Mouse (Mus musculus) neural tube, embryonic 13.5 days (tissue): ENCODE measurements around the gene Fibcd1. TPM values are rescaled to one million over a fixed set of nuclear protein-coding genes. Genes with fewer than 3 reads are reported as not detected.

Source experiments
- ATAC-seq: fragments of 200-750 bp; cut with Nextera tagmentation; 2 replicates; pipeline ENCODE4 v1.8.0; 2017; ENCODE audit warnings: low read depth, mild to moderate bottlenecking, moderate TSS enrichment, moderate library complexity
- H3K27ac ChIP-seq: fragments of 300-500 bp; sonication (generic); replicated peaks from 2 replicates; pipeline ENCODE4 v1.5.1; 2015; ENCODE audit warnings: moderate library complexity, mild to moderate bottlenecking, inconsistent platforms
- H3K27me3 ChIP-seq: fragments of 300-500 bp; sonication (generic); 2 replicates; pipeline ENCODE4 v1.6.1; 2015; ENCODE audit warnings: mild to moderate bottlenecking, inconsistent platforms
- H3K36me3 ChIP-seq: fragments of 300-500 bp; sonication (generic); 2 replicates; pipeline ENCODE4 v1.6.1; 2015; ENCODE audit warnings: mild to moderate bottlenecking, inconsistent platforms
- H3K4me1 ChIP-seq: fragments of 300-500 bp; sonication (generic); replicated peaks from 2 replicates; pipeline ENCODE4 v1.6.1; 2015; ENCODE audit warnings: inconsistent platforms
- H3K4me2 ChIP-seq: fragments of 300-500 bp; sonication (generic); 2 replicates; pipeline ENCODE4 v1.6.1; 2015; ENCODE audit warnings: inconsistent platforms, mild to moderate bottlenecking, moderate library complexity
- H3K4me3 ChIP-seq: fragments of 300-500 bp; sonication (generic); 2 replicates; pipeline ENCODE4 v1.5.1; 2015; ENCODE audit warnings: mild to moderate bottlenecking, inconsistent platforms
- H3K9ac ChIP-seq: fragments of 300-500 bp; sonication (generic); 2 replicates; pipeline ENCODE4 v1.6.1; 2015; ENCODE audit warnings: moderate library complexity, mild to moderate bottlenecking, inconsistent platforms
- H3K9me3 ChIP-seq: fragments of 300-500 bp; sonication (generic); 2 replicates; pipeline ENCODE4 v1.6.1; 2016; ENCODE audit warnings: inconsistent platforms
- whole genome bisulfite sequencing: fragments of 180-500 bp; shearing (Covaris S2); methylation state at CpG from one replicate; pipeline ENCODE4 v1.1.7; 2015; 5-methylcytosine and 5-hydroxymethylcytosine counted together
- polyA plus RNA-seq: library from polyadenylated mRNA; unstranded; fragments of >200 nt; fragmentation: Nextera tagmentation; extraction: Ambion mirVana; gene quantifications from 2 replicates; pipeline ENCODE4 v1.2.1, GENCODE M21; 2015

Gene Fibcd1
- polyA plus RNA-seq, 1 experiment from 2014 or later, result 3.1 TPM

DNA sequence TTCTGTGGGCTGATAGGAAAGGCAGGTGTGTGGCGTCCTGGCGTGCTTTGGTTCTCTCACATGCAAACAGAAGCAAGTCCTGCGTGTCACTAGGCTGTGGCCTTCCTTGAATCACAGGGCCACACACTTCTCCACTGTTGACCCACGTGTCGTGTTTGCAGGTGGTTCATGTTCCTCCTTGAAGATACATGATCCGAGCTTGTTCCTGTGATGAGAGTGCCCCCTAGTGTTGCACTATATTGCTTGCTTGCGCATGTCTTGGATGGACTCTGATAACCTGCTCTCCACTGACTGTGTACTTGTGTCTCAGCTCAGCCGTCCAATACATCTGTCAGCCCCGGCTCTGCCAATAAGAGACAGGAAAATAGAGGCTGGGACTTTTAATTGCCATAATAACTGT lies 60.7 kb downstream of the Fibcd1 start:
- Histone ChIP-seq H3K4me1 (peaks cover 14% of the 10 kb centered on the region; the same call in 1 of the 2 replicates), H3K27me3 (no peaks in the 10 kb centered on the region), H3K9ac (no peak overlapping the region), H3K9me3 (no peaks in the 10 kb centered on the region), H3K36me3 (peaks cover 73% of the 10 kb centered on the region), H3K4me3 (no peak overlapping the region), H3K4me2 (no peak overlapping the region), H3K27ac (no peak overlapping the region)
- WGBS, result 49% methylated on average over 9 of the region's 9 CpGs
- ATAC-seq, result peak; percentile 55; the same call in 1 of the 2 replicates

DNA sequence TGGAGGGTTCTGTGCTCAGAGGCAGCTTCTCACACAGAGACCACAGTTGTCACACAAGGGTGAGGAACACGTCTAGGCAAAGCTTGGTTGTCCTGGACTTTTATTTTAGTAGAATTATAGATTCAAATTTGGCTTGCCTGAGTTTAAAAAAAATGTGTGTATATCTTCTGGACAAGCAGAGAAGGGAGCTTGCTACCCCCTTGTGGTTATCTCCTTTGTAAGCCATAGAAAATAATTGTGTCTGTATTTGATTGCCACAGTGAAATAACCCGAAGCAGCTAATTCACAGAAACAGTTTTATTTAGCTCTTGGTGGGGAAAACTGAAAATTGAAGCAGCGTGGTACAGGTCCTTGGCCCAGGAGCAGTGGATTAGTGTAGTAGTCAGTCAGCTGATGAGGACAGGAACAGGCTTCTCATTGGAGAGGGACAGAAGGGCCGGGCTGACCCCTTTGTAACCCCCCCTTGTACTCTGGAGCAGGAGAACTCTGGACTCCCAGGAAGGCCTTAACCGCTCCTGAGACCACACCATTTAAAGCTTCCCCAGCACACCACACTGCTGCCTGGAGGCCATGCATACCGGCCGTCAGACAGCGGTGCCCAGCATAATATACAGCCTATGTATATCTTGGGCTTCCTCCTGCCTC lies 62.7 kb downstream of the Fibcd1 start:
- H3K36me3 ChIP-seq, result peaks cover 78% of the 10 kb centered on the region
- H3K27me3 ChIP-seq, result no peaks in the 10 kb centered on the region
- H3K9ac ChIP-seq, result peak overlapping the region; percentile 31; the same call in 1 of the 2 replicates
- 60% methylated on average over 8 of the region's 8 CpGs for WGBS
- H3K9me3 ChIP-seq, result no peaks in the 10 kb centered on the region
- H3K4me1 ChIP-seq, result peaks cover 14% of the 10 kb centered on the region; the same call in 1 of the 2 replicates
- H3K27ac ChIP-seq, result no peak overlapping the region; the same call in 1 of the 2 replicates
- no peak overlapping the region for H3K4me2 ChIP-seq
- ATAC-seq, result no peak
- no peak overlapping the region for H3K4me3 ChIP-seq

DNA sequence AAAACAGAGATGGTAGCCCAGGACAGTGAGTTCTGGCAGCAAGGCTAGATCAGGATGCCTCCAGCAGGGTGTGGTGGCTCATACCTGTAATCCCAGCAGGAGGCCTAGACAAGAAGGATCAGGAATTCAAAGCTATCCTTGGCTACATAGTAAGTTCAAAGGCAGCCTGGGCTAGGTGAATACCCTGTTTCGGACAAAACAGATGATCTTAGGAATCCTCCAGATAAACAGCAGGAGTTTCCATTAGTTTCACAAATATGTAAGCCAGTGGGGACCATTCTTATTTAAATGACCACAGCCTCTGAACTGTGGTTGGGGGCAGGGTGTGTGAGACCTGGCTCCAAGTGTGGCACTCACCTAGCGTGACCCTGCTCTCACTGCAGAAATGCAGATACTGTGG lies 66.5 kb downstream of the Fibcd1 start:
- 94% methylated on average over 2 of the region's 2 CpGs for WGBS
- peaks cover 53% of the 10 kb centered on the region for H3K36me3 ChIP-seq
- H3K4me3 ChIP-seq, result no peak overlapping the region
- H3K9ac ChIP-seq, result no peak overlapping the region
- H3K9me3 ChIP-seq, result no peaks in the 10 kb centered on the region
- H3K4me2 ChIP-seq, result no peak overlapping the region
- no peaks in the 10 kb centered on the region for H3K27me3 ChIP-seq
- H3K27ac ChIP-seq, result no peak overlapping the region
- peaks cover 14% of the 10 kb centered on the region; the same call in 1 of the 2 replicates for H3K4me1 ChIP-seq
- ATAC-seq, result no peak

DNA sequence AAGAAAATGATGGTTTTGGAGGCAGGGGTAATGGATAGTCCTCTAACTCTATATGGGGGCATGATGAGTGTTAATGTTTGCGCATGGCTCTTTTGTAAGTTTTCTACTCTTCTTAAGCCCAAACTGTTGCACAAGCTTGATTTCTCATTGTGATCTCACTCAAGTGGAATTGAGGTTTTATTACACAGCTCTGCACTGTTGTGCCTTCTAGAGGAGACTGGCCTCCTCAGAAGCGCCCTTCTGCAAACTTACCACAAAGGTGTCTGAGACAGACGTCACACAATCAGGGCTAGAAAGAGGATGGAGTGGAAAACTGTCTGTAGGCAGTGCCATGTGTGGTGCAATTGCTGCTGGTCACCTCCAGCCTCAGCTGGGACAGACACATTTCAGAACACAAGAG lies 69.3 kb downstream of the Fibcd1 start:
- no peak overlapping the region for H3K4me3 ChIP-seq
- no peaks in the 10 kb centered on the region for H3K9me3 ChIP-seq
- H3K4me1 ChIP-seq, result peaks cover 16% of the 10 kb centered on the region
- no peak overlapping the region for H3K4me2 ChIP-seq
- peaks cover 35% of the 10 kb centered on the region for H3K36me3 ChIP-seq
- no peaks in the 10 kb centered on the region for H3K27me3 ChIP-seq
- H3K9ac ChIP-seq, result no peak overlapping the region
- ATAC-seq, result no peak
- H3K27ac ChIP-seq, result no peak overlapping the region
- 94% methylated on average over 3 of the region's 3 CpGs for WGBS

DNA sequence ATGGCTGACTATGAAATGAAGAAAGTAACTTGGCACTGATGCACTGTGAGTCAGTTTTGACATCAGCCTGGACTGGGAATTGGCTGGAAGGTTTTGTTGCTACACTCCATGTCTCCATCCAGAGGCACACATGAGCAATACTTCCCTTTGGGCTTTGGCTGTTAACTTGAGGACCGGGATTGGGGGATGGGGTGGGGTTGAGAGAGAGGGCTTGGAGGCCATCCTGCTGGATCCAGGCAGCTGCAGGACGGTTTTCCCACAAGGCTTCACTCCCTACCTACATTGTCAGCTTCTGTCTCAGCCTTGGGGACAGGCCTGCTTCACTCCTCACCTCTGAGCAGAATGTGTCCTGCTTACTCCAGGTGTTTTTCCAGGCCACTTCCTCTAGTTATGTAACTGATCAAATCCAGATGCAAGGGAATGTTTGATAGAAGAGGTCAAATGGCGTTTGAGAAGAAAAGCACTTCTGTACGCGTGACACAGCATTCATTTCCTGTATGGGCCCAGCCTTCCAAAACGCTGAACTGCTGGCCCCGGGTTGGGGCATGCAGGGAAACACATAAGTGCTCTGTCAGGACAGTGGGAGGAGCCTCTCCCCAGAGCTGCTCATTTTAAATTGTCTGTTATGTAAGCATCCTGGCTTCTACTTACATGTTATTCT lies 74.9 kb downstream of the Fibcd1 start:
- H3K4me2 ChIP-seq, result no peak overlapping the region
- H3K27me3 ChIP-seq, result no peaks in the 10 kb centered on the region
- no peak overlapping the region for H3K9ac ChIP-seq
- ATAC-seq, result no peak
- no peak overlapping the region for H3K4me3 ChIP-seq
- peak overlapping the region; percentile 70; the same call in 1 of the 2 replicates for H3K27ac ChIP-seq
- no peaks in the 10 kb centered on the region for H3K9me3 ChIP-seq
- 48% methylated on average over 7 of the region's 7 CpGs for WGBS
- peaks cover 64% of the 10 kb centered on the region for H3K4me1 ChIP-seq
- H3K36me3 ChIP-seq, result no peaks in the 10 kb centered on the region

DNA sequence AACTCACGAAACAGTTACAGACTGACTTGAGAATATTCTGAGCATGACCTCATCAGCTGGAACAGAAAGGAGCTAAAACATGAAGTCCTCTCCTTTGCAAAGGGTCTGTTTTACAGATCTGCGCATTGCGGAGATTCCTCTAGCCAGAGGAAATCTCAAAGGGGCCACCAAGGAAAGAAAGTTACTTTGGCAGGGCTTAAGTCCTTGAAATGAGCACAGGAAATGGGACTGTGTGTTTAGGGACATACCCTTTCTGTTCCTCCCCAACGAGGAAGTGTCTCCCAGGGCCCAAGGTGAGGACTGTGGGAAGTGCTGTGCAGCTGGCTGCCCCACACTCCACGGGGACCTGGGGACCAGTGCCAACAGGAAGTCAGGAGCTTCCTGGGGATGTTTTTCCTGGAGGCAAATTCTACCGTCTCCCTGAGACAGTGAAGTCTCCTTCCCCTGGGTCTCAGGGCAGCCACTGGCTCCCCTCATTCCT lies 76.1 kb downstream of the Fibcd1 start:
- peak overlapping the region; percentile 70 for H3K27ac ChIP-seq
- 33% methylated on average over 6 of the region's 6 CpGs for WGBS
- no peak for ATAC-seq

DNA sequence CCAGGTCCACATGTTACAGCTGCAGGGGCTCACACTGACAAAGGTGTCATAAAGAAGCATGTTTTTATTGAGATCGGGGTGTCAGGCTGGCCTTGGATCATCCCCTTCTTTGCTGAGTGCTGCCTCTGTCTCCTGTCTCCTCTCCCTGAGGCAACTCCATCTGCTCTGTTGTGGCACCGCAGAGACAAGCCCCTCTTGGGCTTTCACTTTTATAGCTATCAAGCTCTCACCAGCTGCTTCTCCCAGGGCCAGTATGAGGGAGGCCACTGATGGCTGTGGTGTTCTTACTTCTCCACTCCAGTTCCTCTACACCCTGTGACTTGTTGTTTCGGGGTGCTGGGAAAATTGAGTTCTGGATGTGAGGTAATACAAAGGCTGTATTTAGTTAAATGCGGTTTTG lies 76.7 kb downstream of the Fibcd1 start:
- Histone ChIP-seq H3K4me1 (peaks cover 67% of the 10 kb centered on the region), H3K9me3 (no peaks in the 10 kb centered on the region), H3K36me3 (no peaks in the 10 kb centered on the region), H3K9ac (peak overlapping the region; percentile 43; the same call in 1 of the 2 replicates), H3K4me2 (peak overlapping the region; percentile 28), H3K27me3 (no peaks in the 10 kb centered on the region), H3K4me3 (no peak overlapping the region), H3K27ac (peak overlapping the region; percentile 70)
- WGBS, result 38% methylated on average over 4 of the region's 4 CpGs
- ATAC-seq, result no peak; the same call in 1 of the 2 replicates

More for the DNA sequence above, 76.1 kb downstream of the Fibcd1 start:
- Histone ChIP-seq H3K9ac (0 out of 2 replicates have a peak overlapping the region, but pooled peaks have one; percentile 31), H3K9me3 (no peaks in the 10 kb centered on the region), H3K4me3 (no peak overlapping the region), H3K27me3 (no peaks in the 10 kb centered on the region), H3K36me3 (no peaks in the 10 kb centered on the region), H3K4me1 (peaks cover 67% of the 10 kb centered on the region), H3K4me2 (peak overlapping the region; percentile 28)

DNA sequence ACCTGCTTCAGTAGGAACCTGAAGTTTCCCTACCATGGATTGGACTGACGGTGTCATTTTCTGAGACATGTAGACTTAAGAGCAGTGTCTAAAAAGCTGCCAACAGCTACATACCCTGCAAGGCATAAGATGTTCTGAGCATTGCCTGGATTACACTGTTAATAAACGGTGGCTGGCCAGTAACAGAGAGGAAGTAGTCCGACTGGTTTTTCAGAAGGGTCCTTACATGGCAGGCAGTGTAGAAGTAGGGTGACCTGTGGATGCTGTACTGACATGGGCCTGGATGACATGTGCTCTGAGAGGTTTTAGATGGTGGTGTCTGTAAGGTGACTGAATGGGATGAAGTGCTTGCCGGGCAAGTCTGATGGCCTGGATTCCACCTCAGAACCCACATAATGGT lies 78.0 kb downstream of the Fibcd1 start:
- no peaks in the 10 kb centered on the region for H3K36me3 ChIP-seq
- H3K4me1 ChIP-seq, result peaks cover 74% of the 10 kb centered on the region
- H3K27ac ChIP-seq, result no peak overlapping the region
- no peaks in the 10 kb centered on the region for H3K27me3 ChIP-seq
- H3K4me3 ChIP-seq, result no peak overlapping the region
- 84% methylated on average over 4 of the region's 4 CpGs for WGBS
- H3K4me2 ChIP-seq, result no peak overlapping the region
- H3K9me3 ChIP-seq, result no peaks in the 10 kb centered on the region
- no peak overlapping the region for H3K9ac ChIP-seq
- ATAC-seq, result no peak

DNA sequence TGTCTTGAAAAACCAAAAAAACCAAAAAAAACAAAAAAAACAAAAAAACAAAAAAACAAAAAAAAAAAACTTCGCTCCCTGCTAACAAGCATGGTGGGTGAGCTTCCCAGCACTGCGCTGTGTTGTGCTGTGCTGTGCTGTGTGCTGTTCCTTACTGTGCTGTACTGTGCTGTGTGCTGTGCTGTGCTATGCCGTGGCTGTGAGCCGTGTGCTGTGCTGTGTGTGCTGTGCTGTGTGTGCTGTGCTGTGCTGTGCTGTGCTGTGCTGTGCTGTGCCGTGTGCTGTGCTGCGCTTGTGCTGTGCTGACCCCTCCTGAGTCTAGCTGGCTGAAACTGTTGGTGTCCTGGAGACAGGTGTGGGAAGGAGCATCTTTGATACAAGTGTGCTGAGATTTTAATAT lies 78.7 kb downstream of the Fibcd1 start:
- H3K4me2 ChIP-seq, result no peak overlapping the region
- H3K27ac ChIP-seq, result no peak overlapping the region
- H3K27me3 ChIP-seq, result no peaks in the 10 kb centered on the region
- no peaks in the 10 kb centered on the region for H3K9me3 ChIP-seq
- peaks cover 74% of the 10 kb centered on the region for H3K4me1 ChIP-seq
- no peak overlapping the region for H3K9ac ChIP-seq
- H3K4me3 ChIP-seq, result no peak overlapping the region
- 94% methylated on average over 6 of the region's 6 CpGs for WGBS
- no peaks in the 10 kb centered on the region for H3K36me3 ChIP-seq
- ATAC-seq, result peak; percentile 51; the same call in 1 of the 2 replicates

Other genes starting within 250 kb of the Fibcd1 start
- gene Prdm12, start 206.0 kb downstream of the Fibcd1 start, polyA plus RNA-seq, result 36.4 and 45.9 TPM in 2 replicates
- 41.9 and 42.6 TPM in 2 replicates for gene Exosc2, start 175.3 kb downstream of the Fibcd1 start, polyA plus RNA-seq
- 19.3 and 21.6 TPM in 2 replicates for gene Abl1, start 157.6 kb downstream of the Fibcd1 start, polyA plus RNA-seq
- 0.13 TPM in 1 of 2 replicates, not detected in the other for gene Qrfp, start 35.4 kb downstream of the Fibcd1 start, polyA plus RNA-seq
- 5.3 and 5.7 TPM in 2 replicates for gene Lamc3, start 41.3 kb upstream of the Fibcd1 start, polyA plus RNA-seq
- 23.1 and 29.1 TPM in 2 replicates for gene Aif1l, start 104.1 kb upstream of the Fibcd1 start, polyA plus RNA-seq
- gene Nup214, start 128.4 kb upstream of the Fibcd1 start, polyA plus RNA-seq, result 74.2 and 74.5 TPM in 2 replicates
- 0.88 and 1.2 TPM in 2 replicates for gene Fam78a, start 238.9 kb upstream of the Fibcd1 start, polyA plus RNA-seq
- 22.6 and 24.1 TPM in 2 replicates for gene Plpp7, start 249.5 kb upstream of the Fibcd1 start, polyA plus RNA-seq